Mouse (Mus musculus) kidney, postnatal 10 days (tissue): ENCODE results near the gene Gnmt.
"Not testable (repeated sequence)": the region's sequence is repeated elsewhere in the genome, so short reads cannot be mapped to it uniquely, and the experiment has no call there.

Source experiments
- DNase-seq: peaks from one replicate; pipeline ENCODE4 v3.0.0; 2021; ENCODE audit warnings: mixed read lengths

Gene Gnmt

GRCm38 (mm10) chr17:46728904-46729318 lies at the start of gene Gnmt:
TSS of gene Gnmt (minus strand) at chr17:46729168.
- peak; percentile 76 for DNase-seq

GRCm38 (mm10) chr17:46776087-46776486 lies 47.1 kb upstream of the Gnmt start:
- no peak for DNase-seq

- DNase-seq, result no peak
These were observed 46.1 kb upstream of the Gnmt start for GRCm38 (mm10) chr17:46775070-46775469.

- DNase-seq, result no peak
These were observed 45.1 kb upstream of the Gnmt start for GRCm38 (mm10) chr17:46774131-46774472.

GRCm38 (mm10) chr17:46773278-46774130 lies 44.5 kb upstream of the Gnmt start:
- DNase-seq, result no peak

GRCm38 (mm10) chr17:46772404-46773277 lies 43.7 kb upstream of the Gnmt start, which contains the start of gene 2310039H08Rik:
TSS of gene 2310039H08Rik (plus strand) at chr17:46772635.
- DNase-seq, result peak; percentile 89

GRCm38 (mm10) chr17:46772038-46772403 lies 43.1 kb upstream of the Gnmt start:
- DNase-seq, result no peak

GRCm38 (mm10) chr17:46771616-46772015 lies 42.6 kb upstream of the Gnmt start:
- peak; percentile 25 for DNase-seq

- DNase-seq, result no peak
These were observed 42.1 kb upstream of the Gnmt start for GRCm38 (mm10) chr17:46771025-46771424.

- no peak for DNase-seq
These were observed 41.6 kb upstream of the Gnmt start for GRCm38 (mm10) chr17:46770546-46770945.

- peak; percentile 46 for DNase-seq
These were observed 38.9 kb upstream of the Gnmt start for GRCm38 (mm10) chr17:46767868-46768267.

GRCm38 (mm10) chr17:46764916-46765315 lies 35.9 kb upstream of the Gnmt start:
- DNase-seq, result not testable (repeated sequence)

- DNase-seq, result no peak
These were observed 34.6 kb upstream of the Gnmt start, which contains the start of gene Ptcra for GRCm38 (mm10) chr17:46763544-46763943. TSS of gene Ptcra (minus strand) at chr17:46763712.

GRCm38 (mm10) chr17:46758753-46759152 lies 29.8 kb upstream of the Gnmt start:
- no peak for DNase-seq

- peak; percentile 99 for DNase-seq
These were observed 23.0 kb upstream of the Gnmt start, which contains the start of gene Cnpy3 for GRCm38 (mm10) chr17:46751794-46752556. TSS of gene Cnpy3 (minus strand) at chr17:46752214.

- no peak for DNase-seq
These were observed 22.3 kb upstream of the Gnmt start for GRCm38 (mm10) chr17:46751056-46751793.

GRCm38 (mm10) chr17:46750580-46750979 lies 21.6 kb upstream of the Gnmt start:
- DNase-seq, result no peak

- DNase-seq, result no peak
These were observed 20.3 kb upstream of the Gnmt start for GRCm38 (mm10) chr17:46749282-46749681.

- no peak for DNase-seq
These were observed 18.8 kb upstream of the Gnmt start for GRCm38 (mm10) chr17:46747806-46748205.

GRCm38 (mm10) chr17:46747234-46747633 lies 18.3 kb upstream of the Gnmt start:
- no peak for DNase-seq

GRCm38 (mm10) chr17:46745506-46745905 lies 16.5 kb upstream of the Gnmt start:
- no peak for DNase-seq

GRCm38 (mm10) chr17:46742986-46743385 lies 14.0 kb upstream of the Gnmt start:
- DNase-seq, result no peak
